Mouse (Mus musculus): ENCODE measurements around the gene Npcd.

DNA sequence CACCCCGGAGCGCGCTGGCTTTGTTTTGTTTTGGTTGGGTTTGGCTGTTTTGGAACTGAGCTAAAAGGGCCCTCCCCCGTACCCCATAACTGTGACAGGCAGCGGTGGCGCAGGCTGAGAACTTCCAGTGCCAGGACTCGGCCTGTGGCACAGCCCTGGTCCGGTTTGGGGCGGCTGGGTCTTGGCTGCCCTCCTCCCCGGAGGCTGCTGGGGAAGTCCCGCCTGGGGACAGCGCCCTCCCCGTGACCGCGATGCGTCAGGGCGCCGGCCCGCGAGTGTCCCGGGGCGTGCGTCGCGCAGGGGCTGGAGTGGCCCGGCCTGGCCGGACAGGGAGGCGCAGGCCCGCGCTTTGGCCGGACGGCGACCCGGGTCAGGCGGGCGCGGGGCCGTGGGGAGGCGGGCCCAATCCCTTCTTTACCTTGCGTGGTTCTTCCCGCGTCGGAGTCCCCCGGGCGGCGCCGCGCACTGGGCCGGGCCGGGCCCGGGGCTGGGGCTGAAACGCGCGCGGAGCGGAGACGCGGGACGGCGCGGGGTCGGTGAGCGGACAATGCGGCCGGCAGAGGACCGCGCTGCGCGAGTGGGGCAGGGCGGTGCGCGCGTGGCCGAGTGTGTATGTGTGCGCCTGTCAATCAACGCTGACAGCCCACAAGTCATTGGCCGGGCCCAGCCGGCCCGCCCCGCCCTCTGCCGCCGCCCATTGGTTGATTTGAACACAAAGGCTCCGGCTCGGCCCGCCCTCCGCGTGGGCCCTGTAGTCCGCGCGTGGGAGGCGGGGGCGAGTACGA lies 91.9 kb downstream of the Npcd start, which contains the start of gene Sun2:
- TF ChIP-seq CTCF (IDR thresholded peaks at IDR 0.05; ENCODE audit: control insufficient read depth, insufficient read depth, insufficient replicate concordance, low read depth, low read length) (no peak), POLR2A (IDR thresholded peaks at IDR 0.05; ENCODE audit: control insufficient read depth, low read depth, low read length) (peak; percentile 47; the same call in 1 of the 2 replicates)
